Mouse (Mus musculus) C2C12 (cell line): ENCODE measurements around the gene Arl4a. TPM values are rescaled to one million over a fixed set of nuclear protein-coding genes. Genes with fewer than 3 reads are reported as not detected.

ENCODE experiments used
- H3K27me3 ChIP-seq: one replicate; pipeline ENCODE4 v1.6.1; 2011; ENCODE audit not compliant: control insufficient read depth, insufficient read depth, insufficient read length
- H3K36me3 ChIP-seq: one replicate; pipeline ENCODE4 v1.6.1; 2011; ENCODE audit not compliant: control insufficient read depth, insufficient read depth
- H3K4me3 ChIP-seq: one replicate; pipeline ENCODE4 v1.5.1; 2011; ENCODE audit warnings: mild to moderate bottlenecking, control low read depth; ENCODE audit not compliant: poor library complexity, insufficient read depth, severe bottlenecking
- H3K79me2 ChIP-seq: one replicate; pipeline ENCODE4 v1.6.1; 2011; ENCODE audit not compliant: control insufficient read depth, insufficient read depth
- H3K79me3 ChIP-seq: one replicate; pipeline ENCODE4 v1.6.1; 2011; ENCODE audit warnings: low read depth, control low read depth
- H3ac ChIP-seq: one replicate; pipeline ENCODE3; 2011; ENCODE audit warnings: low read depth; ENCODE audit not compliant: control insufficient read depth, insufficient read length
- CEBPB ChIP-seq: IDR thresholded peaks from one replicate; pipeline ENCODE4 v1.6.1; 2011; ENCODE audit warnings: low read depth, mild to moderate bottlenecking, control low read depth, moderate library complexity
- CTCF ChIP-seq: IDR thresholded peaks from one replicate; pipeline ENCODE4 v1.5.1; 2011; ENCODE audit not compliant: control insufficient read depth, insufficient read depth, insufficient read length
- FOSL1 ChIP-seq: IDR thresholded peaks from one replicate; pipeline ENCODE4 v1.8.0; 2011; ENCODE audit warnings: mild to moderate bottlenecking, low read length; ENCODE audit not compliant: poor library complexity, insufficient read depth, severe bottlenecking
- MAX ChIP-seq: IDR thresholded peaks from one replicate; pipeline ENCODE4 v1.6.1; 2011; ENCODE audit warnings: mild to moderate bottlenecking, control low read depth
- MYOD1 ChIP-seq: IDR thresholded peaks from one replicate; pipeline ENCODE4 v1.6.1; 2011; ENCODE audit warnings: low read depth; ENCODE audit not compliant: control insufficient read depth, insufficient read length
- MYOG ChIP-seq: IDR thresholded peaks from one replicate; pipeline ENCODE4 v1.6.1; 2011; ENCODE audit not compliant: control insufficient read depth, insufficient read length; ENCODE audit errors: extremely low read depth
- USF1 ChIP-seq: IDR thresholded peaks from one replicate; pipeline ENCODE4 v1.6.1; 2011; ENCODE audit warnings: low read depth, mild to moderate bottlenecking, control low read depth, moderate library complexity
- polyA plus RNA-seq: library from polyadenylated mRNA; unstranded; fragments of >200 nt; fragmentation: generic; extraction: Trizol; gene quantifications from one replicate; pipeline ENCODE4 v1.2.1, GENCODE M21; 2012; ENCODE audit warnings: missing spikeins

Arl4a gene
- polyA plus RNA-seq, 1 experiment: 11.7 TPM

DNA sequence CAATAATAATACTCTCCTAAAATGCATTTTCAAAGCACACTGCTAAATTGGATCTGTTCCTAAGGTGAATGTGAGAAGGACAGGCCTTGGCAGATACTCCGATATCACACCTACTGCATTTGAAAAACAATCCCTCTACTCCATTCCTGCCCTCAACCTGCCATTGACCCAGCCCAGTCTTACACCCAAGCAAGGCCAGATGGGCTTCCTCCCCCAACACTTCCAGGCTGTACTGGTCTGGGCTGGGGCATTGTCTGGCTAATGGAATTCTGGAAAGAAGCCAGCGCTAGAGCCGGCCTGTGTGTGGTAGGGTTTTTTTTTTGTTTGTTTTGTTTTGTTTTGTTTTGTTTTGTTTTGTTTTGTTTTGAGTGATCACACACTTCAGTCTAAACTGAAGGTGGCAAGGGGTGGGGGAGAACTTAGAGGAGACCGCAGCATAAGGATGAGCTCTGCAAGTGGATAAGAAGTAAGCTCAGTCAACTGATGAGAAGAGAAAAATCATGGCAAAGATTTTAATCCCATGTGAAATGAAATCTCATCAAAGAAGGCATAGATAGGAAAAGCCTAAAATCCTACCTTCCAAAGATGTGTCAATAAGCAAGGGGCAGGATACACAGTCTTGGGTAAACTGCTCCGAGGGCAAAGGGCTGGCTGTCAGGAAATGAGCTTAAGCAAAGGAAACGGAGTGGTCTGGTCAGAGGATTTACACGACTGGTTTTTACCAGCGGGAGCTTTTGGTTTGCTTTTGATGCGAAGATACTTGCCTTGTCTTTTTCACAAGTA lies 39.6 kb downstream of the Arl4a start:
- Histone ChIP-seq H3K4me3 (no peak overlapping the region), H3K27me3 (no peaks in the 10 kb centered on the region), H3K79me2 (no peaks in the 10 kb centered on the region), H3K79me3 (no peaks in the 10 kb centered on the region), H3K36me3 (no peaks in the 10 kb centered on the region), H3ac (no peak overlapping the region)
- TF ChIP-seq FOSL1: no peak
- TF ChIP-seq MAX: no peak
- no peak for TF ChIP-seq CTCF
- no peak for TF ChIP-seq MYOD1
- TF ChIP-seq MYOG: no peak
- no peak for TF ChIP-seq CEBPB
- no peak for TF ChIP-seq USF1

DNA sequence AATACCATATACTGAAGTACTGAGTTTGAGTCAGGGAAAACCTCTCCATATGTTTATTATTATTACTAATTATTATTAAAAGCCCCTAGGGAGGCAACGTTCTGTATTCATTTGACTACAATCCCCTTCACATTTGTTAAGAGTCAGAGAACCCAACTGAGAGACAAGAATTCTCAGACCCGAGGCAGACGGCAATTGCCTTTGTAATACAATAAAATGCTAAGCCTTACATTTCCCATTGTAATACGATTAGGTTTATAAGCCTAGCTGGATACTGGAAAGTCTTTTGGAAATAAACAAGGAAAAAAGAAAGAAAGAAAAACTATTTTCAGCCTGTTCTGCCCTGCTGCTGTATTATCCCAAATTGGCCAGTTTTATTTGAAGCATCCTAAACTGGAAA lies 40.2 kb downstream of the Arl4a start:
- no peak overlapping the region for H3K4me3 ChIP-seq
- H3K36me3 ChIP-seq: no peaks in the 10 kb centered on the region
- H3K79me3 ChIP-seq: no peaks in the 10 kb centered on the region
- H3K27me3 ChIP-seq: no peaks in the 10 kb centered on the region
- H3K79me2 ChIP-seq: no peaks in the 10 kb centered on the region
- H3ac ChIP-seq: no peak overlapping the region
- no peak for TF ChIP-seq MYOD1
- no peak for TF ChIP-seq FOSL1
- no peak for TF ChIP-seq MYOG
- TF ChIP-seq CTCF: no peak
- TF ChIP-seq MAX: no peak
- TF ChIP-seq USF1: no peak
- TF ChIP-seq CEBPB: no peak

DNA sequence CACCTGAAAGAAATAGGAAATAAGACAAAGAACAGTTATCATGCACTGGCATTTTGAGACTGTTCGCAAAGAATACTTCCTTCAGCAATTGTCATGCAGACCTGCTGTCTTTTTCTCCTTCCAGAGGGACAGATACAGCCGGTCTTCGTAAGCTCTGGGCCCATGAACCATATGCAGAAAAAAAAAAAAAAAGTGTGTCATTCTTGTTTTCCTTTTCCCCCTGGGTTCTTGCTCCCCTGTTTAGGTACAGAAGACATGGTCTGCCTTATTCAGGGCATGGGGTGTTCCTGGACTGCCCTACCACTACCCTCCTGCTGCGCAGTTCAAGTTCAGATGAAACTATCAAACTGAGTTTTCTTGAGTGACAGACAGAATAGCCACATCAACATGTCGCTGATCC lies 41.8 kb downstream of the Arl4a start:
- Histone ChIP-seq H3K4me3 (no peak overlapping the region), H3K36me3 (no peaks in the 10 kb centered on the region), H3K79me2 (no peaks in the 10 kb centered on the region), H3K79me3 (no peaks in the 10 kb centered on the region), H3K27me3 (no peaks in the 10 kb centered on the region), H3ac (no peak overlapping the region)
- TF ChIP-seq MYOD1: no peak
- TF ChIP-seq MYOG: no peak
- no peak for TF ChIP-seq USF1
- no peak for TF ChIP-seq MAX
- no peak for TF ChIP-seq FOSL1
- no peak for TF ChIP-seq CTCF
- TF ChIP-seq CEBPB: no peak

DNA sequence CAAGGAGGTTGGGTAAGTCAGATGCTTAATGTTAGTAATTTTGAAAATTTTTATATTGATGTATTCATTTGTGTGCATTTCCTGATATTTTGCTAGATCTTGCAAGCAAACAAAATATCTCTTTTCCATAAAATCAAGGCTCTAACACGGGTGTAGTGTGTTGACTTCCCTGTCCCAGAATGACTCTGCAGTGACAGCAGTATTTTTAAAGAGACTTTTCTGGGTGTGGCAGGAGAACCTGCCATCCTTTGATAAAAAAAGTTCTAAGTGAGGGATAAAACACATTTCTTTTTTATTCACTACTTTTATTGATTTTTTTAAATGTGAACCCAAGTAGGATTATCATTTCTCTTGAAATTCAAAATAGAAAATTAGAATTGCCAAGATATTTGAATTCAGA lies 42.2 kb downstream of the Arl4a start:
- TF ChIP-seq FOSL1: no peak
- TF ChIP-seq USF1: no peak
- TF ChIP-seq MAX: no peak
- TF ChIP-seq CTCF: no peak
- TF ChIP-seq MYOG: no peak
- TF ChIP-seq CEBPB: no peak
- no peak for TF ChIP-seq MYOD1
- no peaks in the 10 kb centered on the region for H3K79me2 ChIP-seq
- no peaks in the 10 kb centered on the region for H3K36me3 ChIP-seq
- H3K4me3 ChIP-seq: no peak overlapping the region
- no peaks in the 10 kb centered on the region for H3K79me3 ChIP-seq
- no peaks in the 10 kb centered on the region for H3K27me3 ChIP-seq
- H3ac ChIP-seq: no peak overlapping the region

DNA sequence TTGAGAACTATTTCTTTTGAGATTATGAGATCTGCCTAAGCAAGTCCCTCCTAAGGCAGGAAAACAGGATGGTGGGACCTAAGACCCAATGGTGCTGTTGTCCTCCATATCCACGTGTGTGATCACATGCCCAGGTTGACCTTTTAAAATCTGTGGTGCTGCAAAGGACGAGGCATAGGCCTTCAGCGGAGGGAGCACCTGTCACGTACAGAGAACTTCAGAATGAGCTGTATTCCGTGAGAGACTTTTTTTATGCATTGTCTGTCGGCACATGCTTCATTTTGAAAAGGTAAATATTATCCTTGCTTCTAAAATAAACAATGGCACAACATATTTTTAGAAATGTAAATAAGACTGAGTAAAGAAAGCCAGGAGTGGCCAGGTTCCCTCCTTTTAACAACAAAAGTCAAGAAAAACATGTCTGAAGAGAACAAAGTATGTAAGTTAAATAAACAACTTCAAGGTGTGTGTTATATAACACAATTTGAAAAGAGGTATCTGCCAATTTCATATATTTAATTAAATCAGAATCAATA lies 45.0 kb downstream of the Arl4a start:
- Histone ChIP-seq H3K79me3 (no peaks in the 10 kb centered on the region), H3K27me3 (no peaks in the 10 kb centered on the region), H3ac (no peak overlapping the region), H3K36me3 (no peaks in the 10 kb centered on the region), H3K4me3 (no peak overlapping the region), H3K79me2 (no peaks in the 10 kb centered on the region)
- no peak for TF ChIP-seq MYOD1
- TF ChIP-seq USF1: no peak
- TF ChIP-seq FOSL1: no peak
- TF ChIP-seq CEBPB: no peak
- TF ChIP-seq CTCF: no peak
- no peak for TF ChIP-seq MYOG
- TF ChIP-seq MAX: no peak
